Mouse (Mus musculus) megakaryocyte, embryonic 14.5 days (primary cell): ENCODE data around the gene Celf3.

Source experiments
- FLI1 ChIP-seq: IDR thresholded peaks from 2 replicates; pipeline ENCODE4 v1.6.1; 2012; ENCODE audit warnings: low read length, inconsistent platforms, mixed read lengths
- GATA1 ChIP-seq: IDR thresholded peaks from 3 replicates; pipeline ENCODE4 v1.6.1; 2012; ENCODE audit warnings: mixed read lengths, low read length, inconsistent platforms, borderline replicate concordance

DNA sequence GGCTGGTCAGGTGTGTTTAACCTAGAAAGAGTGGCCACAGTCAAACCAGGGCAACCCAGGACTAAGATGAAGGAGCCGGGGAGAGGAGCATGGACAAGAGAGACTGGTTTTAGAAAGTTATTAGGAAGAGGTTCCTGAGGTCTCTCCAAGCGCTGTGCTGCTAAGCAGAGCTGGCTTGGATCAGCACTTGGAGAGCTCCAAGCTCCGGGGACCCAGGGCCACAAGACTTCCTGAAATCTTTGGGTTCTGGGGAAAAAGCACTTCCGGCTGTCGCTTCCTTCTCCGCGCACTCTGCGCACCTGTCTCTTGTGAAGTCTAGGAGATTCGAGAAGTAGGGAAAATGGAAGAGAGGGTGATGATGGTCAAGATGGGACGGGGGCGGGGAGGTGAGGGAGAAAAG, 1.5 kb downstream of the Celf3 start:
- no peak for TF ChIP-seq GATA1
- TF ChIP-seq FLI1: no peak
